Mouse (Mus musculus) WW6 (cell line): Measurements from ENCODE around the gene Rbm47.

Experiments used
- DNase-seq: peaks from one replicate; pipeline ENCODE4 v3.0.0-alpha.2; 2013; ENCODE audit warnings: low read depth, low spot score

Rbm47 gene

GRCm38 (mm10) chr5:66068068-66068920, 104.6 kb downstream of the Rbm47 start:
- no peak for DNase-seq

- no peak for DNase-seq
Observed at GRCm38 (mm10) chr5:66067219-66067618, 105.7 kb downstream of the Rbm47 start.

- DNase-seq, result no peak
Observed at GRCm38 (mm10) chr5:66062930-66063220, 110.0 kb downstream of the Rbm47 start.

- no peak for DNase-seq
Observed at GRCm38 (mm10) chr5:66062046-66062929, 110.6 kb downstream of the Rbm47 start.

GRCm38 (mm10) chr5:66061667-66062045, 111.3 kb downstream of the Rbm47 start:
- no peak for DNase-seq

GRCm38 (mm10) chr5:66058844-66059243, 114.1 kb downstream of the Rbm47 start:
- no peak for DNase-seq

- DNase-seq, result no peak
Observed at GRCm38 (mm10) chr5:66056680-66057079, 116.2 kb downstream of the Rbm47 start.

GRCm38 (mm10) chr5:66054394-66054793, 118.5 kb downstream of the Rbm47 start:
- DNase-seq, result no peak

- no peak for DNase-seq
Observed at GRCm38 (mm10) chr5:66052777-66053548, 120.0 kb downstream of the Rbm47 start.

- no peak for DNase-seq
Observed at GRCm38 (mm10) chr5:66050841-66051240, 122.1 kb downstream of the Rbm47 start.

GRCm38 (mm10) chr5:66046356-66046755, 126.6 kb downstream of the Rbm47 start:
- DNase-seq, result no peak

- DNase-seq, result no peak
Observed at GRCm38 (mm10) chr5:66043897-66044296, 129.0 kb downstream of the Rbm47 start.

- no peak for DNase-seq
Observed at GRCm38 (mm10) chr5:66042651-66043340, 130.1 kb downstream of the Rbm47 start.

GRCm38 (mm10) chr5:66040744-66041279, 132.1 kb downstream of the Rbm47 start:
- DNase-seq, result no peak

GRCm38 (mm10) chr5:66039813-66040212, 133.1 kb downstream of the Rbm47 start:
- no peak for DNase-seq

- DNase-seq, result no peak
Observed at GRCm38 (mm10) chr5:66037066-66037465, 135.9 kb downstream of the Rbm47 start.

GRCm38 (mm10) chr5:66036440-66037054, 136.4 kb downstream of the Rbm47 start:
- no peak for DNase-seq

GRCm38 (mm10) chr5:66034375-66035195, 138.3 kb downstream of the Rbm47 start:
- DNase-seq, result no peak

GRCm38 (mm10) chr5:66032826-66033225, 140.1 kb downstream of the Rbm47 start:
- no peak for DNase-seq

GRCm38 (mm10) chr5:66031699-66032098, 141.2 kb downstream of the Rbm47 start:
- no peak for DNase-seq
